Mouse (Mus musculus): ENCODE results near the gene Umod.

GRCm38 (mm10) chr7:119521816-119522215, 42.7 kb upstream of the Umod start:
- TF ChIP-seq POLR2A (IDR thresholded peaks at IDR 0.05; ENCODE audit: extremely low read depth, insufficient read depth, low read length) (no peak), CTCF (IDR thresholded peaks at IDR 0.05; ENCODE audit: extremely low read depth, insufficient read depth, low read length) (no peak)
